Mouse (Mus musculus): ENCODE results near the gene Fhad1. TPM values are rescaled to one million over a fixed set of nuclear protein-coding genes. Genes with fewer than 3 reads are reported as not detected.

Gene Fhad1
- polyA plus RNA-seq, 1 experiment from 2014 or later = 3.6 TPM

DNA sequence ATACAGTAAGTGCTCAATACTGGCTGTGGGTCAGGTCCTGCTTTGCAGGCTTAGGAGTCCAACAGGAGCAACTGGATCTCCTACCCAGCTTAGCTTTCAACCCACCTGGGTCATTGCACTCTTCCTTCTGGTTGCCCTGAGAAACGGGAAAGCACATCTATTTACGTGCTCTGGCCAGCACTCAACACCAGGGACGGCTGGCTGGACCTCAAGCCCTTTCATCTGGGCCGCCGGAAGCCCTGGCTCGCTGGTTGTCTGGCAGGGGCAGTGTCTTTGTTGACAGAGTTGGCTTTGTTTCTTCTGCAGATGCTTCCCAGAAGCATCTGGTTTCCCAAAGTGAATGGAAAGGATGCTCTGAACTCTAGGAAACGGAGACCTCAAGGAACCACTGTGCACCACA, 100.8 kb downstream of the Fhad1 start:
- Histone ChIP-seq H3K27ac (replicated peaks) (no peak overlapping the region), H3K4me2 (no peak overlapping the region), H3K4me3 (no peak overlapping the region), H3K9ac (no peak overlapping the region), H3K4me1 (replicated peaks) (peaks cover 9% of the 10 kb centered on the region), H3K9me3 (no peaks in the 10 kb centered on the region), H3K27me3 (no peaks in the 10 kb centered on the region), H3K36me3 (no peaks in the 10 kb centered on the region)
- 41% methylated on average over 7 of the region's 7 CpGs for WGBS
- ATAC-seq (ENCODE audit: low read depth) = no peak

- Histone ChIP-seq H3K9me3 (no peaks in the 10 kb centered on the region), H3K36me3 (no peaks in the 10 kb centered on the region), H3K9ac (no peak overlapping the region), H3K27me3 (no peaks in the 10 kb centered on the region), H3K4me2 (no peak overlapping the region), H3K4me1 (replicated peaks) (peaks cover 9% of the 10 kb centered on the region), H3K4me3 (no peak overlapping the region), H3K27ac (replicated peaks) (peak overlapping the region; percentile 59; the same call in 1 of the 2 replicates)
- ATAC-seq (ENCODE audit: low read depth) = no peak
- 83% methylated on average over 13 of the region's 13 CpGs for WGBS
Measured at GRCm38 (mm10) chr4:141913201-141913993, 101.5 kb downstream of the Fhad1 start.

DNA sequence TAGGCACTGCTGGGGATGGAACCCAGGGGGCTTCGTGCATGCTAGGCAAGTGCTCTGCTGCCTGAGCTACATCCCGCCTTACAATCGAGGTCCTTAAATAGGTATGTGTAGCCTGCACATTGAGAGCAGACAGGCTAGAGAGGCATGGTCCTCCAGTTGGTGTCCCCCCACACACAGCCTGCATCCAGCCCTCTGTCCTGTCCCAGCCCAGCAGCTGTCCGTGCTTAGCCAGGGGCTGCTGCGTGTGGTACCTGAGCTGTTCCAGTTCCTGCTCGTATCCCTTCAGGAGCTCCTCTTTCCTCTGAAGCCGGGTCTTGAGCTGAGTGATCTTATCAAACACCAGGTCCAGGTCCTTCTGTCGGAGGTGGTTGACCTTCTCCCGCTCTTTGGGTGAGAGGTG, 110.2 kb downstream of the Fhad1 start:
- no peaks in the 10 kb centered on the region for H3K36me3 ChIP-seq
- no peak overlapping the region for H3K27ac ChIP-seq (replicated peaks)
- peaks cover 36% of the 10 kb centered on the region for H3K4me1 ChIP-seq (replicated peaks)
- no peak overlapping the region for H3K4me3 ChIP-seq
- H3K4me2 ChIP-seq = no peak overlapping the region
- no peak for ATAC-seq (ENCODE audit: low read depth)
- no peaks in the 10 kb centered on the region for H3K27me3 ChIP-seq
- no peak overlapping the region for H3K9ac ChIP-seq
- WGBS = 86% methylated on average over 9 of the region's 9 CpGs
- no peaks in the 10 kb centered on the region for H3K9me3 ChIP-seq

- WGBS = 73% methylated on average over 8 of the region's 8 CpGs
- Histone ChIP-seq H3K4me1 (replicated peaks) (peaks cover 59% of the 10 kb centered on the region), H3K27ac (replicated peaks) (peak overlapping the region; percentile 90), H3K27me3 (no peaks in the 10 kb centered on the region), H3K9ac (no peak overlapping the region), H3K9me3 (no peaks in the 10 kb centered on the region), H3K4me3 (no peak overlapping the region), H3K36me3 (no peaks in the 10 kb centered on the region), H3K4me2 (no peak overlapping the region)
- ATAC-seq (ENCODE audit: low read depth) = no peak
Measured at GRCm38 (mm10) chr4:141902479-141902858, 112.4 kb downstream of the Fhad1 start.

- Histone ChIP-seq H3K27me3 (no peaks in the 10 kb centered on the region), H3K36me3 (no peaks in the 10 kb centered on the region), H3K4me3 (no peak overlapping the region), H3K4me1 (replicated peaks) (peaks cover 65% of the 10 kb centered on the region), H3K9me3 (no peaks in the 10 kb centered on the region), H3K9ac (peak overlapping the region; percentile 46), H3K4me2 (peak overlapping the region; percentile 25), H3K27ac (replicated peaks) (peak overlapping the region; percentile 90)
- 18% methylated on average over 17 of the region's 17 CpGs for WGBS
- ATAC-seq (ENCODE audit: low read depth) = peak; percentile 74
Measured at GRCm38 (mm10) chr4:141901711-141902478, 113.0 kb downstream of the Fhad1 start.

DNA sequence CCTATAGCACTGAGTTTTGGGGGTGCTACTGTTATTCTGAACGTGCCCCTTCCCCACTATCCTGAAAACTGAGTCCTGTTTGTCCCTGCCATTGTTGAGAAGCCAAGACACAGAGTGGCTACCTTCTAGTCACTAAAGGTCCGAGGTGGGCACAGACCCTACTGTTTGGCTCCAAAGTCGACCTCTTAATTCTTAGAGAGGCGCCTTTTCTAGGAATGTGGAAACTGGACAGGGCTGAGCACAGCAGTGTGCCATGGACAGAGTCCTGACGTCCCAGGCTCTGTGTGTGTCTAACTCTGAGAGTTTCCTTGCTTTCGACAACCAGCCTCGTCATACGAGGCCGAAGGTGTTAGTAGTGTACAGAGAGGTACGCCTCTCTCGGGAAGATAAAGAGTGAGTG, 114.5 kb downstream of the Fhad1 start:
- no peaks in the 10 kb centered on the region for H3K27me3 ChIP-seq
- no peaks in the 10 kb centered on the region for H3K9me3 ChIP-seq
- WGBS = 56% methylated on average over 11 of the region's 11 CpGs
- no peaks in the 10 kb centered on the region for H3K36me3 ChIP-seq
- H3K4me3 ChIP-seq = no peak overlapping the region
- no peak overlapping the region for H3K4me2 ChIP-seq
- H3K9ac ChIP-seq = no peak overlapping the region
- H3K27ac ChIP-seq (replicated peaks) = peak overlapping the region; percentile 90
- H3K4me1 ChIP-seq (replicated peaks) = peaks cover 79% of the 10 kb centered on the region
- ATAC-seq (ENCODE audit: low read depth) = no peak

- Histone ChIP-seq H3K36me3 (no peaks in the 10 kb centered on the region), H3K4me3 (no peak overlapping the region), H3K4me1 (replicated peaks) (peaks cover 83% of the 10 kb centered on the region), H3K9ac (no peak overlapping the region), H3K27ac (replicated peaks) (peak overlapping the region; percentile 85), H3K9me3 (no peaks in the 10 kb centered on the region), H3K4me2 (no peak overlapping the region), H3K27me3 (no peaks in the 10 kb centered on the region)
- WGBS = 4% methylated on average over 8 of the region's 8 CpGs
- peak; percentile 15 for ATAC-seq (ENCODE audit: low read depth)
Measured at GRCm38 (mm10) chr4:141899936-141900335, 114.9 kb downstream of the Fhad1 start.

- WGBS = 84% methylated on average over 8 of the region's 8 CpGs
- Histone ChIP-seq H3K4me1 (replicated peaks) (peaks cover 83% of the 10 kb centered on the region), H3K4me3 (no peak overlapping the region)
Measured at GRCm38 (mm10) chr4:141898905-141899304, 116.0 kb downstream of the Fhad1 start.

DNA sequence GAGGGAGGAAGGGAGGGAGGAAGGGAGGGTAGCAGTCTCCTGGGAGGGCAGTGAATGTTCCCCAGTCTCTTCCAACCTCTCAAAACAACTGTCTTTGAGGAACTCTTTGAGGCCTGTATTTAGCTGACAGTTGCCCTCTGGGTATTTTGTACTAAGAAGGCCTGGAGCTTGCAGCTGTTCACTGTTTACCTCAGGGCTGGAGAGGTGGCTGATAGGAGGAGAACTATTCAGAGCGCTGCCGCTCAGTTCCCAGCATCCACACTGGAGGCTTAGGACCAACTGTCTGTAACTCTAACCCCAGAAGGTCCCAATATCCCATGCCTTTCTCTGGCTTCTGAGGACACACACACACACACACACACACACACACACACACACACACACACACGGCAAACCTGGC, 117.0 kb downstream of the Fhad1 start:
- Histone ChIP-seq H3K9me3 (no peaks in the 10 kb centered on the region), H3K27me3 (no peaks in the 10 kb centered on the region), H3K9ac (no peak overlapping the region), H3K36me3 (no peaks in the 10 kb centered on the region), H3K4me2 (no peak overlapping the region), H3K4me1 (replicated peaks) (peaks cover 78% of the 10 kb centered on the region), H3K27ac (replicated peaks) (peak overlapping the region; percentile 85), H3K4me3 (no peak overlapping the region)
- WGBS = 57% methylated on average over 3 of the region's 3 CpGs
- ATAC-seq (ENCODE audit: low read depth) = no peak

More at GRCm38 (mm10) chr4:141898905-141899304, 116.0 kb downstream of the Fhad1 start:
- Histone ChIP-seq H3K9ac (no peak overlapping the region), H3K27me3 (no peaks in the 10 kb centered on the region), H3K36me3 (no peaks in the 10 kb centered on the region), H3K27ac (replicated peaks) (peak overlapping the region; percentile 85), H3K4me2 (no peak overlapping the region), H3K9me3 (no peaks in the 10 kb centered on the region)
- no peak for ATAC-seq (ENCODE audit: low read depth)

DNA sequence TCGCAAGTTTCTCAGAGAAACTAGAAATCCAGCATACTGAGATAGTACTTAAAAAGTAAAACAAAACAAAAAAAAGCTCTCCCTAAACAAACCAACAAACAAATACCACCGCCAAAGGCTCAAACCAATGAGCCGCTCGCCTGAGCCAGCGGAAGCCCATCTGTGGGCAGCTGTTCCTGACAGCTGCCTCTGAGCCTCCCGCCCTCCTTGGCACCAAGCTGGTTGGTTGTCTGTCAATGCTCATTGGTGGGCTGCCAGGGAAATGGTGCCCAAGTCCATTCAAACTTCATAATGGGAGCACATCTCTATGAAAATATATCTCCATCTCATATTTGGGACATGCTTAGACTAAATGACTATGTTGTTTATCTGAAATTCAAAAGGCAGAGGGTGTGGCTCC, 117.7 kb downstream of the Fhad1 start:
- Histone ChIP-seq H3K4me2 (no peak overlapping the region), H3K36me3 (no peaks in the 10 kb centered on the region), H3K27ac (replicated peaks) (peak overlapping the region; percentile 85; the same call in 1 of the 2 replicates), H3K4me1 (replicated peaks) (peaks cover 72% of the 10 kb centered on the region), H3K9me3 (no peaks in the 10 kb centered on the region), H3K27me3 (no peaks in the 10 kb centered on the region), H3K9ac (no peak overlapping the region), H3K4me3 (no peak overlapping the region)
- no peak for ATAC-seq (ENCODE audit: low read depth)
- 72% methylated on average over 6 of the region's 6 CpGs for WGBS

- no peak overlapping the region for H3K27ac ChIP-seq (replicated peaks)
- no peak for ATAC-seq (ENCODE audit: low read depth)
- H3K9me3 ChIP-seq = no peaks in the 10 kb centered on the region
- WGBS = 54% methylated on average over 12 of the region's 12 CpGs
- H3K4me3 ChIP-seq = no peak overlapping the region
- no peaks in the 10 kb centered on the region for H3K36me3 ChIP-seq
- peaks cover 57% of the 10 kb centered on the region for H3K4me1 ChIP-seq (replicated peaks)
- H3K9ac ChIP-seq = no peak overlapping the region
- no peak overlapping the region for H3K4me2 ChIP-seq
- no peaks in the 10 kb centered on the region for H3K27me3 ChIP-seq
Measured at GRCm38 (mm10) chr4:141895772-141896171, 119.1 kb downstream of the Fhad1 start.

- Histone ChIP-seq H3K27me3 (no peaks in the 10 kb centered on the region), H3K9ac (no peak overlapping the region), H3K27ac (replicated peaks) (no peak overlapping the region), H3K4me1 (replicated peaks) (peaks cover 32% of the 10 kb centered on the region), H3K4me2 (no peak overlapping the region), H3K4me3 (no peak overlapping the region), H3K36me3 (no peaks in the 10 kb centered on the region), H3K9me3 (no peaks in the 10 kb centered on the region)
- WGBS = 89% methylated on average over 8 of the region's 8 CpGs
- no peak for ATAC-seq (ENCODE audit: low read depth)
Measured at GRCm38 (mm10) chr4:141893157-141893784, 121.6 kb downstream of the Fhad1 start.
